Mouse (Mus musculus) E14TG2a.4 (cell line): ENCODE results near the gene Dennd4b.

Source experiments
- H3K27me3 ChIP-seq: 2 replicates; pipeline ENCODE4 v1.6.1; 2014; ENCODE audit warnings: low read length, control low read depth; ENCODE audit not compliant: insufficient read depth
- H3K36me3 ChIP-seq: 2 replicates; pipeline ENCODE4 v1.6.1; 2014; ENCODE audit warnings: low read length, control low read depth; ENCODE audit not compliant: insufficient read depth
- H3K4me1 ChIP-seq: replicated peaks from 2 replicates; pipeline ENCODE4 v1.6.1; 2014; ENCODE audit warnings: low read depth, low read length, control low read depth
- H3K4me3 ChIP-seq: replicated peaks from 2 replicates; pipeline ENCODE4 v1.5.1; 2014; ENCODE audit warnings: mild to moderate bottlenecking, low read length
- H3K9me3 ChIP-seq: 2 replicates; pipeline ENCODE4 v1.6.1; 2014; ENCODE audit warnings: low read length, control low read depth
- CTCF ChIP-seq: conservative IDR thresholded peaks from 2 replicates; pipeline ENCODE4 v1.5.1; 2014; ENCODE audit warnings: low read length
- NANOG ChIP-seq: IDR thresholded peaks from 2 replicates; pipeline ENCODE4 v1.6.1; 2014; ENCODE audit warnings: borderline replicate concordance, low read length, mixed read lengths
- POU5F1 ChIP-seq: IDR thresholded peaks from 2 replicates; pipeline ENCODE4 v1.6.1; 2014; ENCODE audit warnings: low read length, borderline replicate concordance

The Dennd4b gene

GRCm38 (mm10) chr3:90265034-90265931 is at the start of gene Dennd4b:
Gene Dennd4b, plus strand, starts transcription at chr3:90265185.
- Histone ChIP-seq H3K9me3 (no peaks in the 10 kb centered on the region), H3K27me3 (no peaks in the 10 kb centered on the region), H3K36me3 (peaks cover 49% of the 10 kb centered on the region), H3K4me3 (peak within 1 kb of the TSS; percentile 93), H3K4me1 (peaks cover 35% of the 10 kb centered on the region)
- TF ChIP-seq CTCF (peak; percentile 66; the same call in 1 of the 2 replicates), NANOG (no peak)

- Histone ChIP-seq H3K36me3 (peaks cover 22% of the 10 kb centered on the region), H3K27me3 (no peaks in the 10 kb centered on the region), H3K4me1 (peaks cover 49% of the 10 kb centered on the region), H3K9me3 (no peaks in the 10 kb centered on the region), H3K4me3 (no peak overlapping the region)
- TF ChIP-seq NANOG (no peak), POU5F1 (no peak), CTCF (peak; percentile 3; the same call in 1 of the 2 replicates)
Measured at GRCm38 (mm10) chr3:90215825-90216380, 49.1 kb upstream of the Dennd4b start.

GRCm38 (mm10) chr3:90220088-90220487 is 44.9 kb upstream of the Dennd4b start:
- TF ChIP-seq CTCF = peak; percentile 56
- no peak for TF ChIP-seq POU5F1
- H3K9me3 ChIP-seq = no peaks in the 10 kb centered on the region
- H3K27me3 ChIP-seq = peaks cover 3% of the 10 kb centered on the region; the same call in 1 of the 2 replicates
- H3K4me3 ChIP-seq = peak overlapping the region; percentile 74
- H3K4me1 ChIP-seq = peaks cover 52% of the 10 kb centered on the region
- H3K36me3 ChIP-seq = no peaks in the 10 kb centered on the region

- Histone ChIP-seq H3K9me3 (no peaks in the 10 kb centered on the region), H3K4me3 (peak overlapping the region; percentile 74), H3K27me3 (peaks cover 3% of the 10 kb centered on the region; the same call in 1 of the 2 replicates), H3K4me1 (peaks cover 52% of the 10 kb centered on the region), H3K36me3 (no peaks in the 10 kb centered on the region)
- TF ChIP-seq CTCF (no peak; the same call in 1 of the 2 replicates), POU5F1 (no peak), NANOG (no peak)
Measured at GRCm38 (mm10) chr3:90220531-90220951, 44.4 kb upstream of the Dennd4b start.

- peak overlapping the region; percentile 74 for H3K4me3 ChIP-seq
- no peaks in the 10 kb centered on the region for H3K36me3 ChIP-seq
- H3K9me3 ChIP-seq = no peaks in the 10 kb centered on the region
- H3K27me3 ChIP-seq = peaks cover 3% of the 10 kb centered on the region; the same call in 1 of the 2 replicates
- TF ChIP-seq POU5F1 (no peak), NANOG (no peak), CTCF (no peak)
- peaks cover 55% of the 10 kb centered on the region for H3K4me1 ChIP-seq
Measured at GRCm38 (mm10) chr3:90221123-90221522, 43.9 kb upstream of the Dennd4b start.

- peaks cover 55% of the 10 kb centered on the region for H3K4me1 ChIP-seq
- H3K9me3 ChIP-seq = no peaks in the 10 kb centered on the region
- H3K4me3 ChIP-seq = no peak overlapping the region
- TF ChIP-seq NANOG (no peak), POU5F1 (no peak), CTCF (no peak)
- H3K36me3 ChIP-seq = no peaks in the 10 kb centered on the region
- peaks cover 3% of the 10 kb centered on the region; the same call in 1 of the 2 replicates for H3K27me3 ChIP-seq
Measured at GRCm38 (mm10) chr3:90222455-90222854, 42.5 kb upstream of the Dennd4b start.

- no peak for TF ChIP-seq POU5F1
- no peak for TF ChIP-seq NANOG
- no peak for TF ChIP-seq CTCF
- Histone ChIP-seq H3K4me3 (no peak overlapping the region), H3K36me3 (no peaks in the 10 kb centered on the region), H3K27me3 (peaks cover 3% of the 10 kb centered on the region; the same call in 1 of the 2 replicates), H3K4me1 (peaks cover 55% of the 10 kb centered on the region), H3K9me3 (no peaks in the 10 kb centered on the region)
Measured at GRCm38 (mm10) chr3:90222941-90223340, 42.0 kb upstream of the Dennd4b start.

GRCm38 (mm10) chr3:90224331-90224730 is 40.7 kb upstream of the Dennd4b start:
- Histone ChIP-seq H3K4me3 (no peak overlapping the region), H3K36me3 (no peaks in the 10 kb centered on the region), H3K4me1 (peaks cover 60% of the 10 kb centered on the region), H3K27me3 (peaks cover 3% of the 10 kb centered on the region; the same call in 1 of the 2 replicates), H3K9me3 (no peaks in the 10 kb centered on the region)
- TF ChIP-seq NANOG (no peak), CTCF (peak; percentile 48)

GRCm38 (mm10) chr3:90231075-90231474 is 33.9 kb upstream of the Dennd4b start:
- TF ChIP-seq CTCF (no peak), POU5F1 (no peak), NANOG (no peak)

More at GRCm38 (mm10) chr3:90231075-90231474, 33.9 kb upstream of the Dennd4b start:
- Histone ChIP-seq H3K4me1 (peaks cover 26% of the 10 kb centered on the region), H3K36me3 (peaks cover 25% of the 10 kb centered on the region), H3K27me3 (no peaks in the 10 kb centered on the region), H3K9me3 (no peaks in the 10 kb centered on the region), H3K4me3 (peak overlapping the region; percentile 91)
